Mouse (Mus musculus) heart, adult 2 months (tissue): ENCODE measurements around the gene Cfap100. TPM values are rescaled to one million over a fixed set of nuclear protein-coding genes. Genes with fewer than 3 reads are reported as not detected.

ENCODE experiments used
- DNase-seq, 2 experiments: peaks; one replicate each; pipeline ENCODE4 v3.0.0; 2021
- H3K27ac ChIP-seq: fragments of 200-600 bp; 2 replicates; pipeline ENCODE4 v1.8.1; 2022
- H3K27me3 ChIP-seq: fragments of 200-500 bp; 2 replicates; pipeline ENCODE4 v1.6.1; 2012; ENCODE audit warnings: mild to moderate bottlenecking, low read length, inconsistent platforms, mixed read lengths; ENCODE audit not compliant: control insufficient read depth, insufficient read depth
- H3K36me3 ChIP-seq: fragments of 200-500 bp; 2 replicates; pipeline ENCODE4 v1.6.1; 2012; ENCODE audit warnings: low read length, inconsistent platforms; ENCODE audit not compliant: control insufficient read depth, insufficient read depth
- H3K4me1 ChIP-seq: fragments of 200-500 bp; 2 replicates; pipeline ENCODE4 v1.6.1; 2011; ENCODE audit warnings: low read length; ENCODE audit not compliant: control insufficient read depth, insufficient read depth
- H3K4me3 ChIP-seq: fragments of 200-600 bp; 2 replicates; pipeline ENCODE4 v1.8.1; 2022
- H3K79me2 ChIP-seq: fragments of 200-500 bp; replicated peaks from 2 replicates; pipeline ENCODE4 v1.6.1; 2012; ENCODE audit warnings: mild to moderate bottlenecking, inconsistent platforms, low read length, moderate library complexity, mixed read lengths; ENCODE audit not compliant: control insufficient read depth, insufficient read depth
- H3K9ac ChIP-seq: fragments of 200-500 bp; 2 replicates; pipeline ENCODE4 v1.6.1; 2012; ENCODE audit warnings: low read depth, mild to moderate bottlenecking, control low read depth, inconsistent platforms, low read length, mixed read lengths
- CTCF ChIP-seq: fragments of 200-600 bp; IDR thresholded peaks from 2 replicates; pipeline ENCODE4 v1.8.1; 2022; ENCODE audit warnings: antibody characterized with exemption, mild to moderate bottlenecking, moderate library complexity
- EP300 ChIP-seq: fragments of 200-500 bp; IDR thresholded peaks from 2 replicates; pipeline ENCODE4 v1.6.1; 2011; ENCODE audit warnings: low read depth, low read length, control low read depth; ENCODE audit not compliant: insufficient read depth
- POLR2A ChIP-seq: fragments of 200-500 bp; IDR thresholded peaks from 2 replicates; pipeline ENCODE4 v1.6.1; 2011; ENCODE audit warnings: mild to moderate bottlenecking, low read depth, low read length, control low read depth; ENCODE audit not compliant: insufficient read depth
- WGBS: fragments of 180-500 bp; shearing (Covaris S2); methylation state at CpG from one replicate; pipeline ENCODE4 v1.1.7; 2018; 5-methylcytosine and 5-hydroxymethylcytosine counted together
- intact Hi-C: fragments of 180-260 bp; cut with DNase I; formaldehyde crosslinking; loops from one replicate; pipeline ENCODE4 v1.15.1; 2025
- polyA plus RNA-seq: library from polyadenylated mRNA; depleted of rRNA; stranded (reverse); fragments of >200 nt; gene quantifications from 2 replicates; pipeline ENCODE4 v1.2.3, GENCODE M21; 2012
- total RNA-seq, 2 experiments: library from RNA; stranded (reverse); gene quantifications; 2 replicates each; pipeline ENCODE4 v1.2.3; 2021

Gene Cfap100
- total and polyA plus RNA-seq, 3 experiments = 0.16 to 0.80 (median 0.18) TPM

GRCm38 (mm10) chr6:90469041-90469440 lies 40.4 kb upstream of the Cfap100 start:
- Histone ChIP-seq H3K9ac (no peak overlapping the region), H3K36me3 (peaks cover 18% of the 10 kb centered on the region; the same call in 1 of the 2 replicates), H3K4me3 (no peak overlapping the region), H3K79me2 (0 out of 2 replicates have a peak, but pooled peaks cover 2% of the 10 kb centered on the region), H3K27ac (peak overlapping the region; percentile 12; the same call in 1 of the 2 replicates), H3K27me3 (no peaks in the 10 kb centered on the region), H3K4me1 (peaks cover 58% of the 10 kb centered on the region)
- intact Hi-C loops = loop anchor here (10.0 kb wide), 1 partner anchor 1124 kb away; no protein-coding TSS in a partner anchor
- 85% methylated on average over 6 of the region's 6 CpGs for WGBS
- DNase-seq = no peak
- no peak for TF ChIP-seq EP300
- no peak for TF ChIP-seq CTCF
- TF ChIP-seq POLR2A = no peak

GRCm38 (mm10) chr6:90468216-90468615 lies 39.6 kb upstream of the Cfap100 start:
- H3K9ac ChIP-seq = no peak overlapping the region
- intact Hi-C loops = loop anchor here (10.0 kb wide), 1 partner anchor 1123 kb away; no protein-coding TSS in a partner anchor
- no peak for DNase-seq
- no peaks in the 10 kb centered on the region for H3K27me3 ChIP-seq
- H3K4me3 ChIP-seq = no peak overlapping the region; the same call in 1 of the 2 replicates
- H3K36me3 ChIP-seq = peaks cover 18% of the 10 kb centered on the region; the same call in 1 of the 2 replicates
- TF ChIP-seq CTCF (no peak), EP300 (no peak), POLR2A (no peak)
- H3K27ac ChIP-seq = no peak overlapping the region
- 0% methylated on average over 1 of the region's 1 CpGs for WGBS
- H3K4me1 ChIP-seq = peaks cover 58% of the 10 kb centered on the region
- H3K79me2 ChIP-seq = 0 out of 2 replicates have a peak, but pooled peaks cover 2% of the 10 kb centered on the region

GRCm38 (mm10) chr6:90466847-90467410 lies 38.3 kb upstream of the Cfap100 start:
- peaks cover 50% of the 10 kb centered on the region for H3K4me1 ChIP-seq

GRCm38 (mm10) chr6:90466079-90466478 lies 37.5 kb upstream of the Cfap100 start:
- H3K27me3 ChIP-seq = no peaks in the 10 kb centered on the region
- H3K36me3 ChIP-seq = peaks cover 14% of the 10 kb centered on the region; the same call in 1 of the 2 replicates
- H3K4me1 ChIP-seq = peaks cover 44% of the 10 kb centered on the region
- H3K79me2 ChIP-seq = 0 out of 2 replicates have a peak, but pooled peaks cover 2% of the 10 kb centered on the region
- no peak overlapping the region for H3K4me3 ChIP-seq
- WGBS = 51% methylated on average over 10 of the region's 10 CpGs
- peak overlapping the region; percentile 58 for H3K27ac ChIP-seq
- intact Hi-C loops = loop anchor here (10.0 kb wide), 1 partner anchor 1121 kb away; no protein-coding TSS in a partner anchor
- DNase-seq = peak; percentile 83
- 0 out of 2 replicates have a peak overlapping the region, but pooled peaks have one; percentile 22 for H3K9ac ChIP-seq
- TF ChIP-seq EP300 = no peak
- TF ChIP-seq POLR2A = no peak
- TF ChIP-seq CTCF = no peak

More at GRCm38 (mm10) chr6:90466847-90467410, 38.3 kb upstream of the Cfap100 start:
- 85% methylated on average over 12 of the region's 12 CpGs for WGBS
- intact Hi-C loops = loop anchor here (10.0 kb wide), 1 partner anchor 1122 kb away; no protein-coding TSS in a partner anchor
- 0 out of 2 replicates have a peak, but pooled peaks cover 2% of the 10 kb centered on the region for H3K79me2 ChIP-seq
- H3K4me3 ChIP-seq = no peak overlapping the region
- TF ChIP-seq POLR2A (no peak), EP300 (no peak), CTCF (no peak)
- H3K27me3 ChIP-seq = no peaks in the 10 kb centered on the region
- DNase-seq = no peak
- H3K36me3 ChIP-seq = peaks cover 17% of the 10 kb centered on the region; the same call in 1 of the 2 replicates
- H3K9ac ChIP-seq = no peak overlapping the region
- peak overlapping the region; percentile 58 for H3K27ac ChIP-seq

- Histone ChIP-seq H3K36me3 (peaks cover 10% of the 10 kb centered on the region; the same call in 1 of the 2 replicates), H3K27ac (peak overlapping the region; percentile 98), H3K27me3 (no peaks in the 10 kb centered on the region), H3K4me1 (peaks cover 35% of the 10 kb centered on the region), H3K4me3 (no peak overlapping the region), H3K79me2 (0 out of 2 replicates have a peak, but pooled peaks cover 2% of the 10 kb centered on the region), H3K9ac (no peak overlapping the region)
- DNase-seq = no peak
- TF ChIP-seq POLR2A (no peak), EP300 (no peak), CTCF (no peak)
- intact Hi-C loops = loop anchor here (10.0 kb wide), 1 partner anchor 1120 kb away; no protein-coding TSS in a partner anchor
- WGBS = 90% methylated on average over 11 of the region's 11 CpGs
Measured at GRCm38 (mm10) chr6:90465028-90465640, 36.5 kb upstream of the Cfap100 start.
